Mouse (Mus musculus): Measurements from ENCODE around the gene Skint9.
"Not testable (repeated sequence)": the region's sequence is repeated elsewhere in the genome, so short reads cannot be mapped to it uniquely, and the experiment has no call there.

The Skint9 gene

DNA sequence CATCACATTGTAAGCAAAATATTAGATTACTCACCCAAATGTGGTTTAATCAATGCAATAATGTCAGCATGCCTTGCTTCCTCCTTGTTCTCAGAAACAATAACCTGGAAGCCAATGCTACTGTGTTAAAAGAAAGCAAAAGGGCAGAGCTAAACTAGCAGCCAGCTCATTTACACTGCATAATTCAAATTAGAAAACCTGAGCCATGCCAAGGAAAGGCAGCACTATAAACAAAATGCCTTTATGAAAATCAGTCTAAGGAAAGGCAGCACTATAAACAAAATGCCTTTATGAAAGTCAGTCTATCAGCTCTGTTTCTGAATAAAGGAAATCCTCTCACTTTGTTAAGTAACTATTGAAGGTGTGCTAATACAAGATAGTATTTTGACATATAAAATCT lies at the start of gene Skint9:
Gene Skint9, minus strand, starts transcription at position 101 of the 400 bp plus-strand sequence.
- DNase-seq (ENCODE audit: low spot score in 2 of 2), result no peak

DNA sequence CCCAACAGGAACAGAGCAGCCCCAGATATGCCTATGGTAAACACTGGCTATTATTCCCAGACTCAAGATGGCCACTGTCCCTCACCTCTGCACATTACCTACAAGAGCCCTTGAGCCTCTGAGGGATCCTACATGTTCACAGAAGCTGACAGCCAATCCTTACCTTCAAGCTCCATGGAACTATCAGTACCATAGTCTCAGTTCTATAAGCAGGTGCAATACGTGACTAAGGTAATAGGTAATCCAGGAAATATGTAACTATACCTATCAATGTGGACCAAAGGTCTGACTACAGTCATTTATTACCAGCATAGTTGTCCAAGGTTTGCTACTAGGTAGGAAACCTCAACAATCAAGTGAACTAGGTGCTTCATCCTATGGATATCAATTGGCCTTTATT lies 1.1 kb downstream of the Skint9 start:
- no peak for DNase-seq (ENCODE audit: low spot score in 2 of 2)

DNA sequence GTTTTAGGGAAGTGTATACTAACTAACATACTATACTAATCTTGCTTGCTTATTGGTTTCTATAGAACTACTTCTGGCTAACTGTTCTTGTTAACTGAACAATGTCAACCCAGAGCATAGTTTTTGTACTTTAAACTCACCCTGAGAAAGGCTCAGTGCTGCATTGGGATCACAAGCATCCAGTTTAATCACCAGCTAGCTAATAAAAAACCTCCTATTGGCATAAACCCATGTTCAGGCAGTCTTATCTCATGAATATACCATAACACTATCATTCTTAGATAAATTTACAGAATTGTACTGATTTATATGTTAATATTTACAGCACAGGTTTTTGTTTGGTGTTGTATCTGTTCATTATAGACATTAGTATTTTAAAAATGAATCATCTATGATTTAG lies 1.6 kb downstream of the Skint9 start:
- DNase-seq (ENCODE audit: low spot score in 2 of 2), result no peak

DNA sequence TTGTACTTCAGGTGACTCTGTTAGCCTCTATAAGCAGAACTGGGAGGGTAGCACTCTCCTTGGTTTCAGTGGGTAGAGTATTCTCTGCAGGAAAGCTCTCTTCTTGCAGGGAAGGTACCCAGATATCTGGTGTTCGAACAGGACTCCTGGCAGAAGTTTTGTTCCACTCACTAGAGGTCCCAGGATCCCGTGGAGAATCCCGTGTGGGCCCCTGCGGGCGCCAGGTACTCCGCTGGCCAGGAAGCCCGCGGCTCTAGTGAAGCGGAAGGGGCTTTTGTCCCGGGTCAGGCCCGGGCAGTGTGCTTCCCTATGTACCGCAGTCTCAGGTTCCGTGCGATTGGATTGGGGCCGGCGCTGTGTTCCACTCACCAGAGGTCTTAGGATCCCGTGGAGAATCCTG lies 84.7 kb downstream of the Skint9 start:
- DNase-seq (ENCODE audit: low spot score in 2 of 2), result not testable (repeated sequence)
